10 mouse cellular contexts compared by ENCODE assay signal in the genomic region with DNA sequence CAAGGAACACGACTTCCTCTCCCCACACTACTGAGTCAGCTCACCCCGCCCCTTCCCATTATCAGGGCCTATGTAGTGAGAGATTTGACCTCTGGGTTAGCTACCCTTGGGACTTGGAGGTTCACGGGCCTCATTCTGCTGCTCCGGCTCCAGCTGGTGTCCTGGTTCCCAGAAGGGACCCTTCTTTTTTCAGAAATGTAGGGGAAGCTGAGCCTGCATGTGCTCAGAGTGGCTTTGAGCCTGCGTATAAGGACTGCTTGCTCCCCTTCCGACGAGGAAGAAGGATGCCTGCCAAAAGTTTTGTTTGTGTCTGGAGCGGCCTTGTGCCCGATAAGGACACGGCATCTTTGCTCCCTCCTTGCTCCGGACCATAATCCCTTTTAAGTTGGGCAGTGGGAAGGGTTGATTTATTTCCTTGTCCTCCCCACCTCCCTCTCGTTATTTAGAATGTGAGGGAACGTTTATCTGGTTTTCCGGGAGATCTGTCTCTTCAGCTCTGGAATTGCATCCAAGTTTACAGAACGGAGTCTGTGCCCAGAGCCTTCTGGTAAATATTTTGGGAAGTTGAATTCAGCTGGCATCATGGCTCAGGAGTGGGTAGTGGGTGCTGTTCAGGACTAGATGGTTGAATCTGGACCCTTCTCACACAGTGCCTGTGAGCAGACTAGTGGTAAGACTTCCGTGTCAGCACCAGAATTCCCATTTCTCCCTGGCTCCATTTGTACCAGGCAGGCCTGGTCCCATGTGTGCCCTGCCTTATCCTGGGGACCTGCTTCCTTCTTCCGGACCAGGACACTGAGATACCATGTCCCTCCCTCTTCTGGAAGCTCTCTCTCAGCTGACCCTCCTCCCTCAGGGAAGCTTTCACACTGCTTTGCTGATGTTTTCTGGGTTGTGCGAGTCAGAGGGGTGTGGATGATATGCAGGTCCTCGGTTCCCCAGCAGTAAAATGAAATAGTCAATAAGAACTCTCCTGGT. TPM values are rescaled to one million over a fixed set of nuclear protein-coding genes. Genes with fewer than 3 reads are reported as not detected.
DNase-seq lines count a peak whose midpoint lies in the region; ATAC-seq and TF ChIP-seq lines count a peak whose summit lies in the region.
"Had no signal": no experiment of that assay in that cellular context is flagged by ENCODE, and none has a peak within 500 bp of the region (broad histone marks: within the 10 kb centered on the region; RNA-seq: fewer than 3 reads in every experiment).

No protein-coding gene starts in this region.

- H3K4me1 ChIP-seq in heart, embryonic 14.5 days (ENCODE audit: control insufficient read depth in 2 of 2, insufficient read depth in 2 of 2, low read length in 2 of 2): peaks cover 6 to 16% of the 10 kb centered on the region in 2 experiments; a peak in 2 of 4 replicates
- peaks cover 39% of the 10 kb centered on the region for H3K4me1 ChIP-seq in kidney, embryonic 16.5 days (ENCODE audit: insufficient read depth, low read length)
- H3K4me1 ChIP-seq in cerebellum, adult 2 months (ENCODE audit: control insufficient read depth, insufficient read depth, low read length): no peaks in the 10 kb centered on the region
- no peaks in the 10 kb centered on the region for H3K4me1 ChIP-seq in midbrain, postnatal 0 days (ENCODE audit: insufficient read depth, low read length)

- no peak for TF ChIP-seq POLR2A in cerebellum, adult 2 months (IDR thresholded peaks at IDR 0.05; ENCODE audit: borderline replicate concordance, insufficient read depth, low read length)

- WGBS in heart, embryonic 14.5 days: 53% methylated on average over 19 of the region's 19 CpGs
- WGBS in kidney, embryonic 16.5 days: 27% methylated on average over 19 of the region's 19 CpGs
- 55% methylated on average over 19 of the region's 19 CpGs for WGBS in cerebellum, adult 2 months
- WGBS in midbrain, postnatal 0 days: 66% methylated on average over 19 of the region's 19 CpGs

- H3K4me3 ChIP-seq in heart, embryonic 14.5 days (ENCODE audit: control insufficient read depth in 1 of 2, insufficient read depth in 1 of 2, low read depth in 1 of 2, low read length in 2 of 2): no peak overlapping the region
- H3K4me3 ChIP-seq in kidney, embryonic 16.5 days (ENCODE audit: low read length): no peak overlapping the region
- H3K4me3 ChIP-seq in cerebellum, adult 2 months (replicated peaks; ENCODE audit: insufficient read depth, low read depth, low read length): no peak overlapping the region
- H3K4me3 ChIP-seq in midbrain, postnatal 0 days (ENCODE audit: low read depth, low read length): no peak overlapping the region

- H3K4me2 ChIP-seq in heart, embryonic 14.5 days (ENCODE audit: low read length): no peak overlapping the region
- H3K4me2 ChIP-seq in kidney, embryonic 16.5 days (replicated peaks; ENCODE audit: low read depth, low read length): no peak overlapping the region
- no peak overlapping the region for H3K4me2 ChIP-seq in midbrain, postnatal 0 days (ENCODE audit: low read depth, low read length, poor library complexity, severe bottlenecking)

- no peak for TF ChIP-seq CTCF in cerebellum, adult 2 months (IDR thresholded peaks at IDR 0.05; ENCODE audit: borderline replicate concordance, insufficient read depth, low read depth, low read length)
- TF ChIP-seq CTCF in midbrain, postnatal 0 days (IDR thresholded peaks at IDR 0.05): no peak

- ATAC-seq in heart, embryonic 14.5 days (ENCODE audit: insufficient number of reproducible peaks, insufficient read depth, low FRiP score, low read depth): no peak
- ATAC-seq in kidney, embryonic 16.5 days (ENCODE audit: low FRiP score, low TSS enrichment): peak; percentile 33; the same call in 1 of the 2 replicates
- no peak for ATAC-seq in midbrain, postnatal 0 days (ENCODE audit: low FRiP score)

- H3K27ac ChIP-seq in heart, embryonic 14.5 days (replicated peaks in 1 of 2; ENCODE audit: control insufficient read depth in 1 of 2, insufficient read depth in 1 of 2, low read depth in 2 of 2, low read length in 2 of 2): peak overlapping the region; percentile 32 to 53; a peak in 3 of 4 replicates
- peak overlapping the region; percentile 66; the same call in 1 of the 2 replicates for H3K27ac ChIP-seq in kidney, embryonic 16.5 days (ENCODE audit: low read length)
- no peak overlapping the region for H3K27ac ChIP-seq in cerebellum, adult 2 months (ENCODE audit: insufficient read depth, low read length)
- no peak overlapping the region for H3K27ac ChIP-seq in midbrain, postnatal 0 days (ENCODE audit: low read depth, low read length)

- H3K36me3 ChIP-seq in heart, embryonic 14.5 days (ENCODE audit: control insufficient read depth, insufficient read depth, low read length): no peaks in the 10 kb centered on the region
- no peaks in the 10 kb centered on the region; the same call in 1 of the 2 replicates for H3K36me3 ChIP-seq in kidney, embryonic 16.5 days (ENCODE audit: insufficient read depth, low read length)
- H3K36me3 ChIP-seq in midbrain, postnatal 0 days (ENCODE audit: insufficient read depth, low read length): no peaks in the 10 kb centered on the region

- no peaks in the 10 kb centered on the region for H3K9me3 ChIP-seq in heart, embryonic 14.5 days (ENCODE audit: control insufficient read depth, low read length)
- no peaks in the 10 kb centered on the region for H3K9me3 ChIP-seq in kidney, embryonic 16.5 days (ENCODE audit: low read length)
- H3K9me3 ChIP-seq in midbrain, postnatal 0 days (ENCODE audit: low read length): no peaks in the 10 kb centered on the region

- no peak overlapping the region for H3K9ac ChIP-seq in heart, embryonic 14.5 days (ENCODE audit: low read length)
- no peak overlapping the region for H3K9ac ChIP-seq in kidney, embryonic 16.5 days (replicated peaks; ENCODE audit: low read length)
- no peak overlapping the region for H3K9ac ChIP-seq in midbrain, postnatal 0 days (replicated peaks; ENCODE audit: low read length, poor library complexity, severe bottlenecking)

- no peaks in the 10 kb centered on the region for H3K27me3 ChIP-seq in heart, embryonic 14.5 days (ENCODE audit: control insufficient read depth, insufficient read depth, low read length)
- no peaks in the 10 kb centered on the region for H3K27me3 ChIP-seq in kidney, embryonic 16.5 days (ENCODE audit: insufficient read depth, low read length)
- no peaks in the 10 kb centered on the region for H3K27me3 ChIP-seq in cerebellum, adult 2 months (ENCODE audit: control insufficient read depth, insufficient read depth, low read length)
- H3K27me3 ChIP-seq in midbrain, postnatal 0 days (ENCODE audit: insufficient read depth, low read length): no peaks in the 10 kb centered on the region

- peak; percentile 49 for DNase-seq in kidney, adult 11 months
- DNase-seq in kidney, adult 18-20 months: no peak
- DNase-seq in ovary, postnatal 14 days (ENCODE audit: low spot score): peak; percentile 55
- DNase-seq in cerebellum, adult 2 months: no peak
- no peak for DNase-seq in midbrain, postnatal 0 days (ENCODE audit: low spot score)
- DNase-seq in thymus, postnatal 36 days: no peak
- DNase-seq: embryo, embryonic 11 days had no signal

RNA-seq across cellular contexts. Expression of gene Nkd1, which starts 17.1 kb away (rescaled TPM):
- 13.8 and 15.1 TPM in 2 replicates for polyA plus RNA-seq in heart, embryonic 14.5 days (2014; fragmentation: Nextera tagmentation; extraction: Ambion mirVana)
- polyA plus RNA-seq in kidney, embryonic 16.5 days (2015; fragmentation: Nextera tagmentation; extraction: Ambion mirVana): 66.5 and 66.9 TPM in 2 replicates
- polyA plus RNA-seq in cerebellum, adult 2 months (2012; rRNA removed): 19.4 and 21.5 TPM in 2 replicates
- total RNA-seq in midbrain, postnatal 0 days (2014; rRNA removed): 36.9 and 48.9 TPM in 2 replicates
- 35.7 and 36.4 TPM in 2 replicates for polyA plus RNA-seq in midbrain, postnatal 0 days (2015; fragmentation: Nextera tagmentation; extraction: Ambion mirVana)
- total RNA-seq: neutrophil, adult 5-6 weeks had no signal

Comparison
In these comparisons a context has a peak if more than half of its experiments do, and no peak if none do; other contexts are left out.
1. DNase-seq: peak in kidney, adult 11 months (single experiment) and ovary, postnatal 14 days (single experiment); none in kidney, adult 18-20 months (single experiment), cerebellum, adult 2 months (0 of 2), midbrain, postnatal 0 days (single experiment) and thymus, postnatal 36 days (0 of 2).
2. H3K27ac ChIP-seq: peak in heart, embryonic 14.5 days (2 of 2) and kidney, embryonic 16.5 days (single experiment); none in cerebellum, adult 2 months (single experiment) and midbrain, postnatal 0 days (single experiment).